Mouse (Mus musculus): ENCODE results near the gene Fam217b. TPM values are rescaled to one million over a fixed set of nuclear protein-coding genes. Genes with fewer than 3 reads are reported as not detected.

Gene Fam217b
- polyA plus RNA-seq, 1 experiment, result 8.3 TPM

DNA sequence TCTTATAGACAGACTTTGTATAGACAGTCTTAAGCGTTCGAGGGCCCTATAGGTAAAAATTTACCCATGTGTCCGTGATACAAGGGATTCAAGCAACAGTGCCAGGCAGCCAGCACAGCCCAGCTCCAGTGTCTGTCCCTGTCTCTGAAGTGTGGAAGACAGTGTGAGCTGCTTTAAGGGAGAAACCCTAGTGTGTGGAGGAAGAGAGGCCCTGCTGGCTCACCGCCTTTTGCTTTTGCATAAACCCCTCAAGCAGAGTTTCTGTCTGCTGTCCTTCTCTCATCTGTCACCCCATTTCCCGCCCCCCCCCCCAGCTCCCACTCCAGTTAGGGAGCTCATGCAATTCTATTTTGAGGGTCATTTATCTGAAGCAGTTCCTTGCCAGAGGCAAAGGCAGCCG lies 7.3 kb downstream of the Fam217b start:
- TF ChIP-seq POLR2A (IDR thresholded peaks at IDR 0.05; ENCODE audit: borderline replicate concordance, extremely low read depth, insufficient read depth, insufficient read length, poor library complexity, severe bottlenecking), result no peak
- no peak for TF ChIP-seq CTCF (IDR thresholded peaks at IDR 0.05; ENCODE audit: borderline replicate concordance, extremely low read depth, insufficient read depth, insufficient read length)
- peak; percentile 49 for DNase-seq (ENCODE audit: low read depth)

DNA sequence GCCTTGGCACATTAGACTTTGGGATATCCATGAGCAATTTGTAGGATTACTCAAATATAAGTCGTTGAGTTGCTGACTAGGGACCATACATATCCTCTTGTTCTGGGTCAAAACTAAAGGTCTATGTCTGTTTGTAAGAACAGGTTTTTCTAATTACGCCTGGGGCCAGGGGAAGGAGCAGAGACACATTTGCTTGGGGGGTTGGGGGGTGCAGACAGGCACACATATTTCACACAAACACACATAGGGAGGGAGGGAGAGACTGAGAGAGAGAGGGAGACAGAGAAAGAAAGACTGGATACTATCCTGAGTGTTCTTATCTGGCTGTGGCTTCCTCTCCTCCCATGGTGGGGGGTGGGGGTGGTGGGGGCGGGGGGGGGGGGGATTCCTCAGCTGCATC lies 7.9 kb downstream of the Fam217b start:
- no peak for DNase-seq (ENCODE audit: low read depth)

DNA sequence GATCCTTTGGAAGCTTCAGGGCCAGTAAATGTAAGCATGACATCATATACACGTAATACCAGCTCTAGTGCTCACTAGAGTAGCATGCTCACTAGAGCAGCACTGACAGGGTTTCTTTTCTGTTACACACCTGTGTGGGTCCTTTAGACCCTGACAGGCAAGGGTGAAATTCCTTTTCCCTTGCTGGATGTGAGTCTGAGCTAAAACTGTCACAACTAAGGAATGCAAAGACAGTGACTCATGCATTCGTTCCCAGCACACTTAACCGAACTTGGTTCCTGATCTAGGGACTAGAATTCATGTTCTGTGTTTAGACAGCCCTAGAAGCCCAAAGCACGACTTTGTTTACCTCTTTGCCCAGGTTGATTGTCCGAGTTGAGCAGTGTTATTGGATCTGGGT lies 8.9 kb downstream of the Fam217b start:
- no peak for DNase-seq (ENCODE audit: low read depth)
- TF ChIP-seq CTCF (IDR thresholded peaks at IDR 0.05; ENCODE audit: borderline replicate concordance, extremely low read depth, insufficient read depth, insufficient read length) (no peak), POLR2A (IDR thresholded peaks at IDR 0.05; ENCODE audit: borderline replicate concordance, extremely low read depth, insufficient read depth, insufficient read length, poor library complexity, severe bottlenecking) (no peak)

More for the DNA sequence above, 7.9 kb downstream of the Fam217b start:
- TF ChIP-seq POLR2A (IDR thresholded peaks at IDR 0.05; ENCODE audit: borderline replicate concordance, extremely low read depth, insufficient read depth, insufficient read length, poor library complexity, severe bottlenecking) (no peak), CTCF (IDR thresholded peaks at IDR 0.05; ENCODE audit: borderline replicate concordance, extremely low read depth, insufficient read depth, insufficient read length) (no peak)

DNA sequence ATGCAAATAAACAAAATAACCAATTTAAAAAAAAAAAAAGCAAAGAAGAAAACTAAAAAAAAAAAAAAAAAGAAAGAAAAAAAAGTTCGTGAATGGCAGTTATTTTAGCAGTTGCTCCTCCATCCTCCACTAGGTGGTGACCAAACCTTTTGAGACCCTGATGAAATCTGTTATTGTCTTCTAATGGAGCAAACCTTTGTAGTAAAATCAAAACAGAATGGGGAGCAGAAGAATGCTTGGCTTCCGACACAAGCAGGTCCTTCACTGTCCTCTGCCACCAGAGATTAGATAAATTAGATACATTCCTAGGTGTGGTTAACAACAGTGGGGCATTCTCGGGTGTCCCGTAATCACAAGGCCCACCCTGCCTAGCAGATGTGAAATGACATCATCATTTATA lies 11.9 kb downstream of the Fam217b start:
- peak; percentile 77 for DNase-seq (ENCODE audit: low read depth)
- TF ChIP-seq POLR2A (IDR thresholded peaks at IDR 0.05; ENCODE audit: borderline replicate concordance, extremely low read depth, insufficient read depth, insufficient read length, poor library complexity, severe bottlenecking), result no peak
- TF ChIP-seq CTCF (IDR thresholded peaks at IDR 0.05; ENCODE audit: borderline replicate concordance, extremely low read depth, insufficient read depth, insufficient read length), result peak; percentile 48

DNA sequence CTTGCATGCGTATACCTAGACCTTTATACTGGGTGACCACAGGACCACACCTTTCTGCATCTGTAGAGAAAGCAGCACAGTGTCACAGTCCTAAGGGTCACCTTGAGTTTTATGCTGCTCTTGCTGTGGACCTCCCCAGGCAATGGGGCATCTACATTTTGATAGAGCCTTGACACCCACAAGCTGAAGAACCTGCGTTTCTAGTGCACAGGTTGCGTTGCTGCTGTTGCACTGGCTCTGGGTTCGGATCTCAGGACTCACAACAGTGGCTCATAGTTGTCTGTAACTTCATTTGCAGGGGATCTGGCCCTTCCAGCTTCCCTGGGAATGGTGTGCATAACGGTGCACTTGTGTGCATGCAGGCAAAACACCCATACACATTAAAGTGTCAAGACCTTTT lies 12.9 kb downstream of the Fam217b start:
- no peak for DNase-seq (ENCODE audit: low read depth)
- TF ChIP-seq CTCF (IDR thresholded peaks at IDR 0.05; ENCODE audit: borderline replicate concordance, extremely low read depth, insufficient read depth, insufficient read length), result no peak
- TF ChIP-seq POLR2A (IDR thresholded peaks at IDR 0.05; ENCODE audit: borderline replicate concordance, extremely low read depth, insufficient read depth, insufficient read length, poor library complexity, severe bottlenecking), result no peak

DNA sequence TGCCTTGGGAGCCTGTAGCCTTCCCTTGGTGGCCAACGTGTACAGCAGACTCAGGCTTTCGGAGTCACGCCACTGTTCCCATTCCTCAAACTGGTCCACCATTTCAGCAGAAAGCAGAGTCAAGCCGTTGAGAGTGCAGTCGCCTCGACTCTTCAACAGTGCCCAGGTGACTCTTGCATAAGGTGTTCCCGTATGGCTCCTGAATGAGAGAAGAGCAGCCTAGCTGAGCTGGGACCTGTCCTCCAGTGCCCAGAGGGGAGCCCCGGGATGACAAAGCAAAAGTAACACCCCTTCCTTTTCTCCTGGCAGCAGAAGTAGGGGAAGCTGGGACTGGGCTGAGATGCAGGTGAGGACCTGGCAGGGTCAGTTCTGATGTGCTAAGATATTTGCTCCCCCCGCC lies 13.9 kb downstream of the Fam217b start:
- no peak for TF ChIP-seq POLR2A (IDR thresholded peaks at IDR 0.05; ENCODE audit: borderline replicate concordance, extremely low read depth, insufficient read depth, insufficient read length, poor library complexity, severe bottlenecking)
- TF ChIP-seq CTCF (IDR thresholded peaks at IDR 0.05; ENCODE audit: borderline replicate concordance, extremely low read depth, insufficient read depth, insufficient read length), result no peak
- no peak for DNase-seq (ENCODE audit: low read depth)

DNA sequence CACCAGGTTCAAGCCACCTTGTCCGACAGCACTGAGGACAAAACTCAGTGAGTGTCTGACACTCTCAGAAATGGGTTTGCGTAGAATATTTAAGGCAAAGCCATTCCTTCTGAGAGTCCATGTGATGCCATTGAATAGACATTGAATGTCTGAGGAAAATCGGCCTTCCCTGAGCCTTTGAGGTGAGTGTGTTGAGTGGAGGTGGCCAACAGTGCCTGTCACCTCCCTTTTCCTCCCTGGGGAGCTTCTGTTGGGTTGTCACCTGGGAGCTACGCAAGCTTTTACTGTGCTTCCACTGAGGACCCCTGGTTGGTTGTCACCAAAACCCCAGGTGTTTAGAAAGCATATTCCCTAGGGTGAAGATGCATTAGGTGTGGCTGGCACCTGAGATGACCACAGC lies 14.4 kb downstream of the Fam217b start:
- no peak for DNase-seq (ENCODE audit: low read depth)
- TF ChIP-seq CTCF (IDR thresholded peaks at IDR 0.05; ENCODE audit: borderline replicate concordance, extremely low read depth, insufficient read depth, insufficient read length) (no peak), POLR2A (IDR thresholded peaks at IDR 0.05; ENCODE audit: borderline replicate concordance, extremely low read depth, insufficient read depth, insufficient read length, poor library complexity, severe bottlenecking) (no peak)

DNA sequence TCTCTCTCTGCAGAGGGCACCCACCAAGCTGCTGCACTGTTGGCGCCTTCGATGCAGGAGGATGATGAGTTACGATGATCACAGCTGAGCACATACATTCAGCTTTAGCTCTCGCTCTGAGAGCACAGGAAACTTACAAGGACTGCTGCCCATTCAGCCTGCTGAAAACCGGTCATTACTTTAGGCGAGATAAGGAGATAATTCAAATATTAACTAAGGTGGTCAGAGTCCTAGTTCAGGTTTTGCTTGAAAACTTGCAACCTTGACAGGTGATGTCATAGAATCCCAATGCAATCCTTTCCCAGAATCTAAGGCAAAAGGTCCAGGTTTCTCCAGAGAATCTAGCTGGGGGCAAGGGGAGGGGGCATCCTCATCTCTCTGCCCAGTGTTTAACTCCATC lies 15.1 kb downstream of the Fam217b start:
- TF ChIP-seq POLR2A (IDR thresholded peaks at IDR 0.05; ENCODE audit: borderline replicate concordance, extremely low read depth, insufficient read depth, insufficient read length, poor library complexity, severe bottlenecking) (no peak), CTCF (IDR thresholded peaks at IDR 0.05; ENCODE audit: borderline replicate concordance, extremely low read depth, insufficient read depth, insufficient read length) (no peak)
- DNase-seq (ENCODE audit: low read depth), result no peak

DNA sequence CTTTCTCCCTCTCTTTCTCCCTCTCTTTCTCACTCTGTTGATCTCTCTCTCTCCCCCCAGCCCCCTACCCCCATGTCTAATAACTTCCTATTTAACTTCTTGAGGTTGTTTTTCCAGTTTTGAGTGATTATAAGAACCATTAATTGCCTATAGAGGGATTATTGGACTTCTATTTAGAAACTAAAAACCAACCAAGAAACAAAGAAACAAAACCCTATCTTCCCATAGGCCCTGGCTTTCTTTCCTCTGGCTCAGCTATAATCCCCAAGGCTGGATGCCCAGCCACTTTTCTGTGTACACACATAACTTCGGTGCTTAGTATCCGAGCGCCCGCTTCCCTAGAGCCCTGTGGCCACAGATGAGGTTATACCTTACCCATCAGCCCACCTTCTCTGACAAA lies 15.9 kb downstream of the Fam217b start, which contains the start of gene Cdh26:
TSS of gene Cdh26 (plus strand) at position 301 of the 400 bp plus-strand sequence.
- DNase-seq (ENCODE audit: low read depth), result no peak
- no peak for TF ChIP-seq POLR2A (IDR thresholded peaks at IDR 0.05; ENCODE audit: borderline replicate concordance, extremely low read depth, insufficient read depth, insufficient read length, poor library complexity, severe bottlenecking)
- no peak for TF ChIP-seq CTCF (IDR thresholded peaks at IDR 0.05; ENCODE audit: borderline replicate concordance, extremely low read depth, insufficient read depth, insufficient read length)

DNA sequence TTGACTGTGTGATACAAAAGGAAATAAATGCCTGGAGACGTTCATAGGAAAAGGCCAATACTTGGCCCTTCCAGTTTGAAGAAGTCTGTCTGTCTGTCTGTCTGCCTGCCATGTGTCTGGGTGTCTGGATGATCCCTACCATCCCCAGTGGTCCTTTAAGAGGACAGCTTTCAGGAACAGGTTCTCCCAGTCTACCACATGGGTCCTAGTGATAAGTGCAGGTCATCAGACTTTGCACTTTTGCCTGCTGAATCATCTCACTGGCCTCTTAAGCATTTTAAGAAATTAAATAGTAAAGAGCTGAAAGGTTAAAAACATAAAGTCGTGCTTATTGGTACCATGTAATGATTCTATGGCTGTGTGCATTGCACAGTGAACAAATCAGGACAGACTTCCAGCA lies 19.2 kb downstream of the Fam217b start:
- no peak for TF ChIP-seq CTCF (IDR thresholded peaks at IDR 0.05; ENCODE audit: borderline replicate concordance, extremely low read depth, insufficient read depth, insufficient read length)
- TF ChIP-seq POLR2A (IDR thresholded peaks at IDR 0.05; ENCODE audit: borderline replicate concordance, extremely low read depth, insufficient read depth, insufficient read length, poor library complexity, severe bottlenecking), result no peak
- no peak for DNase-seq (ENCODE audit: low read depth)

DNA sequence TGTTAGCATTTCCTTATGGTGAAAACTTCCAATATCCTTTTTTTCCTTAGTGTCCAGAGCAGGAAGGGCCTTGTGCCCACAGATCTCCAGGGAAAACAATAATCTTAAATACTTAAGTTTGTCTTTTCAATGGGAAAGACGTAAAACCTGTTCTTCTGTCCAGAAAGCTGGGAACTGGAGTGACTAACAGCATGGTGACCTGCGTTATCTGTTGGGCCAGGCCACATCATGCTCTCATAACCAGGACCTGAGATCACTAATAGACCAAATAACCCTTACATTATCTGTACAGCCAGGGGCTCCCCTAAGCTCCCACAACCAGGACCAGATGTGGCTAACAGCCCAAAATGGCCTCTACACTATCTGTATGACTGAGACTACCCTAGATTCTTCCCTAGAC lies 19.6 kb downstream of the Fam217b start:
- no peak for DNase-seq (ENCODE audit: low read depth)

DNA sequence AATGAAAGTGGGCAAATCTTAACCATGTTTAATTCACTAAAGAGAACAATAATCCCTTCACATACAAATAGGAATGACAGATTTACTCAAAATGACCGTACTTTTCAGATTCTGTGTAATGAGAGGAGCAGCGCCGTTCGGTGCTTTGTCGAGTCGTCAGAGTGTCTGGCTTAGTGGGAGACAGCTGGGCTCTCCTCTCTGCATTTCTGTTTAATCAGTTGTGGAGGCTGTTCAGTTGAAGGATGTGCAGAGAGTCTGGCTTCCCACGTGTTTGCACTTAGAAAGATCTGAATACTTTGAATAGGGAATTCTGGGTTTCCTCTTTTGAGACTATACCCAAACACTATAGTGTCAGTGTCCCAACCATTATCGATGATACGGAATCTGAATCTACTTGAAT lies 23.0 kb downstream of the Fam217b start:
- DNase-seq (ENCODE audit: low read depth), result peak; percentile 47

More for the DNA sequence above, 19.6 kb downstream of the Fam217b start:
- TF ChIP-seq CTCF (IDR thresholded peaks at IDR 0.05; ENCODE audit: borderline replicate concordance, extremely low read depth, insufficient read depth, insufficient read length) (no peak), POLR2A (IDR thresholded peaks at IDR 0.05; ENCODE audit: borderline replicate concordance, extremely low read depth, insufficient read depth, insufficient read length, poor library complexity, severe bottlenecking) (no peak)

More for the DNA sequence above, 23.0 kb downstream of the Fam217b start:
- TF ChIP-seq CTCF (IDR thresholded peaks at IDR 0.05; ENCODE audit: borderline replicate concordance, extremely low read depth, insufficient read depth, insufficient read length) (no peak), POLR2A (IDR thresholded peaks at IDR 0.05; ENCODE audit: borderline replicate concordance, extremely low read depth, insufficient read depth, insufficient read length, poor library complexity, severe bottlenecking) (no peak)
